Mouse (Mus musculus) lung, embryonic 16.5 days (tissue): ENCODE measurements around the gene Olfr675. TPM values are rescaled to one million over a fixed set of nuclear protein-coding genes. Genes with fewer than 3 reads are reported as not detected.

ENCODE experiments used
- polyA plus RNA-seq: library from polyadenylated mRNA; unstranded; fragments of >200 nt; fragmentation: Nextera tagmentation; extraction: Ambion mirVana; gene quantifications from 2 replicates; pipeline ENCODE4 v1.2.1, GENCODE M21; 2015

The Olfr675 gene
- polyA plus RNA-seq, 1 experiment from 2014 or later: not detected

Other genes starting within 250 kb of the Olfr675 start
- gene Usp17lb, start 185.9 kb downstream of the Olfr675 start, polyA plus RNA-seq: not detected in 2 replicates
- gene Usp17la, start 171.5 kb downstream of the Olfr675 start, polyA plus RNA-seq: not detected in 2 replicates
- not detected in 2 replicates for gene Olfr665, start 150.4 kb downstream of the Olfr675 start, polyA plus RNA-seq
- gene Olfr666, start 132.5 kb downstream of the Olfr675 start, polyA plus RNA-seq: not detected in 2 replicates
- not detected in 2 replicates for gene Olfr667, start 107.0 kb downstream of the Olfr675 start, polyA plus RNA-seq
- gene Olfr668, start 100.4 kb downstream of the Olfr675 start, polyA plus RNA-seq: not detected in 2 replicates
- not detected in 2 replicates for gene Olfr669, start 94.2 kb downstream of the Olfr675 start, polyA plus RNA-seq
- gene Olfr670, start 65.8 kb downstream of the Olfr675 start, polyA plus RNA-seq: not detected in 2 replicates
- gene Olfr671, start 49.3 kb downstream of the Olfr675 start, polyA plus RNA-seq: not detected in 2 replicates
- gene Olfr672, start 26.4 kb downstream of the Olfr675 start, polyA plus RNA-seq: not detected in 2 replicates
- not detected in 2 replicates for gene Olfr676, start 4.2 kb upstream of the Olfr675 start, polyA plus RNA-seq
- gene Olfr677, start 22.9 kb upstream of the Olfr675 start, polyA plus RNA-seq: not detected in 2 replicates
- not detected in 2 replicates for gene Olfr678, start 36.0 kb upstream of the Olfr675 start, polyA plus RNA-seq
- not detected in 2 replicates for gene Olfr679, start 52.7 kb upstream of the Olfr675 start, polyA plus RNA-seq
- gene Olfr680-ps1, start 64.4 kb upstream of the Olfr675 start, polyA plus RNA-seq: not detected in 2 replicates
- not detected in 2 replicates for gene Olfr681, start 88.4 kb upstream of the Olfr675 start, polyA plus RNA-seq
- gene Olfr683, start 118.6 kb upstream of the Olfr675 start, polyA plus RNA-seq: not detected in 2 replicates
- not detected in 2 replicates for gene Olfr684, start 135.2 kb upstream of the Olfr675 start, polyA plus RNA-seq
- gene Olfr685, start 157.6 kb upstream of the Olfr675 start, polyA plus RNA-seq: not detected in 2 replicates
- not detected in 2 replicates for gene Olfr686, start 179.0 kb upstream of the Olfr675 start, polyA plus RNA-seq